Mouse (Mus musculus): ENCODE measurements at regions not wholly inside any gene's neighbourhood (a gene's known extent, or its start where the extent isn't known, plus 50 kb on each side); places are given as distances from the start of the nearest gene placed in this dataset.

DNA sequence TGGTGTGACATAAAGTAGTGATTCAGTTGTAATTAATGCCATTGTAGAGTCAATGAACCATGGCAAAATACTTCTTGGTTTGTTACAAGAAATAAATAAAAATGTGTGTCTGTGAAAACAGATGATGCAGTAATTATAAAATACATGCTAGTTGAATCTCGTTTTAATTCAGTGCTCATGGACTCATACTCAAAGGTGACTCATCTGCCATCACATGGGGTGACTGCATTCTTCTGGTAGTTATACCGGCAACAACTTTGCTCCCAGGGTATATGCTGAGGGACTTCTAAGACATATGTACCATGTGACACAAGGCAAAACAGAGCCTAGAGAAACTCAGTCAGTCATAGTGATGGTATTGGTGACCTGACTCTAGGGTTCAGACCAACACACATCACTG, 130.1 kb upstream of the Slc7a14 start:
- DNase-seq (ENCODE audit: low read depth in 3 of 3, low spot score in 3 of 3) (no peak), ATAC-seq (ENCODE audit: insufficient read depth) (no peak)
- peaks cover 0 to 17% of the 10 kb centered on the region in 2 experiments; a peak in 3 of 4 replicates for H3K4me1 ChIP-seq (replicated peaks; ENCODE audit: control insufficient read depth in 2 of 2, insufficient read depth in 2 of 2, low read length in 1 of 2)
- H3K9ac ChIP-seq (replicated peaks) = no peak overlapping the region
- TF ChIP-seq CTCF (IDR thresholded peaks at IDR 0.05; ENCODE audit: low read depth) = no peak
- no peak for TF ChIP-seq EP300 (IDR thresholded peaks at IDR 0.05; ENCODE audit: low read depth)
- H3K27ac ChIP-seq = no peak overlapping the region
- no peaks in the 10 kb centered on the region for H3K9me3 ChIP-seq (ENCODE audit: control insufficient read depth, low read length)
- 71% methylated on average over 2 of the region's 2 CpGs for WGBS (ENCODE audit: insufficient replicate concordance)
- no peaks in the 10 kb centered on the region for H3K36me3 ChIP-seq (replicated peaks; ENCODE audit: control insufficient read depth, insufficient read depth, low read depth)
- no peak overlapping the region for H3K4me3 ChIP-seq (ENCODE audit: insufficient read depth in 1 of 2, low read depth in 2 of 2, low read length in 2 of 2)
- H3K27me3 ChIP-seq (ENCODE audit: control insufficient read depth, insufficient read depth, low read length) = no peaks in the 10 kb centered on the region
- no peak overlapping the region for H3K4me2 ChIP-seq (ENCODE audit: low read depth)

DNA sequence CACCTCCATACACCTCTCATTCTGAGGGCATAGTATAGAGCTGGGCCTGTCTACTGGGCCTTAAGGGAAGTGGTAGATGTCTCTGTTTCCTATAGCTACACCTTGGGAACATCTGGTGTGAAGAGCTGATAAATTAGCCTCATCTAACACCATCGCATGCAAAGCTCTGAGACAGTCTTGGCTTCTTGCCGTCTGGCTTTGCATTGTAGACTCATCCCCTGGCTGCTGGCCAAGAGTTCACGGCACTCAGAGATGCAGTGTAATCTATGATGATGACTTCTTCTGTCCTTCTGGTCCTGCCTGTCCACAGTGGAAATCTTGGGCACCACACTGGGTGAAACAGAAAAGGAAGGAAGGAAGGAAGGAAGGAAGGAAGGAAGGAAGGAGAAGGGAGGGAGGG, 127.8 kb upstream of the Slc7a14 start:
- H3K9ac ChIP-seq (replicated peaks) = no peak overlapping the region
- ATAC-seq (ENCODE audit: insufficient read depth) = no peak
- no peaks in the 10 kb centered on the region for H3K9me3 ChIP-seq (ENCODE audit: control insufficient read depth, low read length)
- H3K27me3 ChIP-seq (ENCODE audit: control insufficient read depth, insufficient read depth, low read length) = no peaks in the 10 kb centered on the region
- H3K36me3 ChIP-seq (replicated peaks; ENCODE audit: control insufficient read depth, insufficient read depth, low read depth) = no peaks in the 10 kb centered on the region
- H3K4me2 ChIP-seq (ENCODE audit: low read depth) = no peak overlapping the region
- peaks cover 0 to 4% of the 10 kb centered on the region in 2 experiments; a peak in 1 of 4 replicates for H3K4me1 ChIP-seq (replicated peaks; ENCODE audit: control insufficient read depth in 2 of 2, insufficient read depth in 2 of 2, low read length in 1 of 2)
- DNase-seq (ENCODE audit: low read depth in 3 of 3, low spot score in 3 of 3) = no peak
- H3K27ac ChIP-seq = no peak overlapping the region
- no peak for TF ChIP-seq EP300 (IDR thresholded peaks at IDR 0.05; ENCODE audit: low read depth)
- WGBS (ENCODE audit: insufficient replicate concordance) = 39% methylated on average over 3 of the region's 3 CpGs
- no peak overlapping the region for H3K4me3 ChIP-seq (ENCODE audit: insufficient read depth in 1 of 2, low read depth in 2 of 2, low read length in 2 of 2)

DNA sequence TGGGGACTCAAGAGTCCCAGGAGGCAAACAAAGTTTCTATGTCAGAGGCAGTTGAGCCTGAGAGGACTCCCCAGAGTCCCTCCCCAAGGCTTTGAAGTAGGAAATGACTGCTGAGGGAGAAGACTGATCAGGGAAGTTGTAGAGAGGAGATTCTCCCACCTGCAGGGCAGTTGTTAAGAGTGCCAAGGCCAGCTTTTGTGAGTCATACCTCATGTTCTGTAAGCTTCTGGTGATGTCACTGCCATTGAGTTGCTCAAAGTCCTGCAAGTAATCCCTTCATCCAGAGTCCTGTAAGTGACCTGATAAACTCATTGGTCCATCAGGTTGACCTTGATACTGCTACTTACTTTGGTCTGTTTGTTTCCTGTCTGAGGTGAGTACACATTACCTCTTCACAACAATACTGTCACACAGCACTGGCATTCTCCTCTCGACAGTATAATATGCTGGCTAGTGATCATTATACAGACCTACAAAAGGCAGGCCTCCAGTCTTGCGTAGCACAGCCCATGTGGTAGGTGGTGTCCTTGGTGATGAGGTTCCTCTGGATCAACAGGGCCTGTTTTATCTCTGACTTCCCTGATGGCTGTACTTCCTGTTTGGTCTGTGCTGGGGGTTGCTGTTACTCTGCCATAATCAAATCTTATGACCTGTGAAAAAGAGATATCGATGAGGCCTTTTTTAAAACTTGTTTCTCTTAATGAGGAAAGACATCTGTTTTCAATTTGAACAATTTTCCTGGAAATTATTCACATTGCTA, 125.2 kb upstream of the Slc7a14 start:
- H3K36me3 ChIP-seq (replicated peaks; ENCODE audit: control insufficient read depth, insufficient read depth, low read depth) = no peaks in the 10 kb centered on the region
- TF ChIP-seq EP300 (IDR thresholded peaks at IDR 0.05; ENCODE audit: low read depth) (no peak), CTCF (IDR thresholded peaks at IDR 0.05; ENCODE audit: low read depth) (no peak)
- peak; percentile 52; the same call in 1 of the 2 replicates for ATAC-seq (ENCODE audit: insufficient read depth)
- H3K9ac ChIP-seq (replicated peaks) = no peak overlapping the region
- 12% methylated on average over 3 of the region's 3 CpGs for WGBS (ENCODE audit: insufficient replicate concordance)
- peaks cover 0 to 4% of the 10 kb centered on the region in 2 experiments; a peak in 1 of 4 replicates for H3K4me1 ChIP-seq (replicated peaks; ENCODE audit: control insufficient read depth in 2 of 2, insufficient read depth in 2 of 2, low read length in 1 of 2)
- no peak for DNase-seq (ENCODE audit: low read depth in 3 of 3, low spot score in 3 of 3)
- H3K27ac ChIP-seq = no peak overlapping the region
- H3K4me3 ChIP-seq (ENCODE audit: insufficient read depth in 1 of 2, low read depth in 2 of 2, low read length in 2 of 2) = no peak overlapping the region
- H3K9me3 ChIP-seq (ENCODE audit: control insufficient read depth, low read length) = no peaks in the 10 kb centered on the region
- no peaks in the 10 kb centered on the region for H3K27me3 ChIP-seq (ENCODE audit: control insufficient read depth, insufficient read depth, low read length)
- no peak overlapping the region for H3K4me2 ChIP-seq (ENCODE audit: low read depth)

DNA sequence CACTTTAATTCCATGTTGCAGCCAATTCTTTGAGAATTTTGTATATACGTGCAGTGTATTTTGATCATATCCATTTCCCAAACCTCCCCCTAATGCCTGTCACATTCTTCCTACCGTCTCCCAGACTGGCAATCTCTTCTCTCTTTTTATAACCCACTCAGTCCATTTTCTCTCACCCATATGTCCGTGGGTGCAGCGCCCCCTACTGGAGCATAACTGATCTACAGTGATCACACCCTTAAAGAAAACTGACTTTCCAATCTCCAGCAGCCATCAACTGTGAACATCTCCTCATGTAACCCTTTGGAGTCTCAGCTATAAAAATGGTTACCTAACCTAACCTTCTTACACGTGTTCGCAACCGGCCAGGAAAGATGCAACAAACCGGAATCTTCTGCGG, 123.0 kb upstream of the Slc7a14 start:
- Histone ChIP-seq H3K4me2 (ENCODE audit: low read depth) (no peak overlapping the region), H3K9ac (replicated peaks) (no peak overlapping the region), H3K27ac (no peak overlapping the region), H3K9me3 (ENCODE audit: control insufficient read depth, low read length) (no peaks in the 10 kb centered on the region), H3K27me3 (ENCODE audit: control insufficient read depth, insufficient read depth, low read length) (no peaks in the 10 kb centered on the region), H3K4me3 (ENCODE audit: insufficient read depth in 1 of 2, low read depth in 2 of 2, low read length in 2 of 2) (no peak overlapping the region), H3K4me1 (replicated peaks; ENCODE audit: control insufficient read depth in 2 of 2, insufficient read depth in 2 of 2, low read length in 1 of 2) (peaks cover 0 to 4% of the 10 kb centered on the region in 2 experiments; a peak in 1 of 4 replicates), H3K36me3 (replicated peaks; ENCODE audit: control insufficient read depth, insufficient read depth, low read depth) (no peaks in the 10 kb centered on the region)
- 70% methylated on average over 9 of the region's 9 CpGs for WGBS (ENCODE audit: insufficient replicate concordance)
- no peak for ATAC-seq (ENCODE audit: insufficient read depth)
- TF ChIP-seq EP300 (IDR thresholded peaks at IDR 0.05; ENCODE audit: low read depth) = no peak
- TF ChIP-seq CTCF (IDR thresholded peaks at IDR 0.05; ENCODE audit: low read depth) = peak; percentile 48
- no peak for DNase-seq (ENCODE audit: low read depth in 3 of 3, low spot score in 3 of 3)

- no peak overlapping the region for H3K9ac ChIP-seq (replicated peaks)
- WGBS (ENCODE audit: insufficient replicate concordance) = 72% methylated on average over 14 of the region's 14 CpGs
- H3K4me1 ChIP-seq (replicated peaks; ENCODE audit: control insufficient read depth in 2 of 2, insufficient read depth in 2 of 2, low read length in 1 of 2) = no peaks in the 10 kb centered on the region
- TF ChIP-seq EP300 (IDR thresholded peaks at IDR 0.05; ENCODE audit: low read depth) = no peak
- TF ChIP-seq CTCF (IDR thresholded peaks at IDR 0.05; ENCODE audit: low read depth) = no peak
- no peak overlapping the region for H3K4me2 ChIP-seq (ENCODE audit: low read depth)
- no peak overlapping the region for H3K27ac ChIP-seq
- ATAC-seq (ENCODE audit: insufficient read depth) (no peak), DNase-seq (ENCODE audit: low read depth in 3 of 3, low spot score in 3 of 3) (no peak)
- no peak overlapping the region for H3K4me3 ChIP-seq (ENCODE audit: insufficient read depth in 1 of 2, low read depth in 2 of 2, low read length in 2 of 2)
- no peaks in the 10 kb centered on the region for H3K27me3 ChIP-seq (ENCODE audit: control insufficient read depth, insufficient read depth, low read length)
- H3K36me3 ChIP-seq (replicated peaks; ENCODE audit: control insufficient read depth, insufficient read depth, low read depth) = no peaks in the 10 kb centered on the region
- no peaks in the 10 kb centered on the region for H3K9me3 ChIP-seq (ENCODE audit: control insufficient read depth, low read length)
Measured at GRCm38 (mm10) chr3:31423517-31423916, 113.3 kb upstream of the Slc7a14 start.

Measured in liver, embryonic 14.5 days (tissue).